Mouse (Mus musculus) thymus, adult 2 months (tissue): ENCODE measurements at regions not wholly inside any gene's neighbourhood (a gene's known extent, or its start where the extent isn't known, plus 50 kb on each side); places are given as distances from the start of the nearest gene placed in this dataset.

Source experiments
- DNase-seq: peaks from one replicate; pipeline ENCODE4 v3.0.0; 2021
- H3K27ac ChIP-seq: fragments of 200-500 bp; 2 replicates; pipeline ENCODE4 v1.5.1; 2012; ENCODE audit warnings: low read length, control low read depth; ENCODE audit not compliant: control insufficient read depth, insufficient read depth
- H3K27me3 ChIP-seq: fragments of 200-500 bp; 2 replicates; pipeline ENCODE4 v1.6.1; 2012; ENCODE audit warnings: mild to moderate bottlenecking, low read length, moderate library complexity, mixed read lengths; ENCODE audit not compliant: control insufficient read depth, insufficient read depth
- H3K36me3 ChIP-seq: fragments of 200-500 bp; 2 replicates; pipeline ENCODE4 v1.6.1; 2012; ENCODE audit warnings: mild to moderate bottlenecking, low read length, moderate library complexity; ENCODE audit not compliant: control insufficient read depth, insufficient read depth
- H3K4me1 ChIP-seq: fragments of 200-500 bp; replicated peaks from 2 replicates; pipeline ENCODE4 v1.6.1; 2012; ENCODE audit warnings: low read length; ENCODE audit not compliant: control insufficient read depth, insufficient read depth
- H3K4me3 ChIP-seq: fragments of 200-500 bp; 2 replicates; pipeline ENCODE4 v1.5.1; 2012; ENCODE audit warnings: mild to moderate bottlenecking, low read length, control low read depth, moderate library complexity; ENCODE audit not compliant: control insufficient read depth, insufficient read depth
- CTCF ChIP-seq: fragments of 200-500 bp; IDR thresholded peaks from 2 replicates; pipeline ENCODE4 v1.5.1; 2012; ENCODE audit warnings: mild to moderate bottlenecking, control low read depth, low read length, moderate library complexity, borderline replicate concordance; ENCODE audit not compliant: control insufficient read depth, poor library complexity, insufficient read depth; ENCODE audit errors: extremely low read depth
- POLR2A ChIP-seq: fragments of 200-500 bp; IDR thresholded peaks from 2 replicates; pipeline ENCODE4 v1.6.1; 2012; ENCODE audit warnings: mild to moderate bottlenecking, low read length, control low read depth, moderate library complexity; ENCODE audit not compliant: control insufficient read depth, poor library complexity, insufficient read depth; ENCODE audit errors: extremely low read depth
- WGBS: fragments of 180-500 bp; shearing (Covaris S2); methylation state at CpG from one replicate; pipeline ENCODE4 v1.1.7; 2018; 5-methylcytosine and 5-hydroxymethylcytosine counted together

DNA sequence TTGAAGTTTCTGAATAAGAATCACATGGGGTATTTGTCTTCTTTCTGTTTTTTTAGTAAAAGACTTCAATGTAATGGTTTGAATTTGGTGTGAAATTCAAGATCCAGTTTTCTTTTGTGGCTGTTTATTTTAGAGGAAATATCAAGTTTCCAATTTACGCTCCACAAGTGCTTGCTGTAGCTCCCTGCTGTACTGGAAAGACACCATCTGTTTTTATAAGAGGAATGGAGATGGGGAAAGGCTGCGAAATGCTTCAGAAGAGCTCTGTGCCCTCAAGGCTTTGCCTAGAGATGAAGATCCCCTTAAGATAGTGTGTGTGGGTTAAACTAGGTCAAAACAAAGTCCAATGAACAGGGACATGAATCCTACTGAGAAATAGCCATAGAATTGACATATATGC, 618.5 kb upstream of the Klf6 start:
- Histone ChIP-seq H3K4me3 (no peak overlapping the region), H3K27me3 (no peaks in the 10 kb centered on the region), H3K27ac (no peak overlapping the region), H3K4me1 (no peaks in the 10 kb centered on the region), H3K36me3 (no peaks in the 10 kb centered on the region)
- no peak for TF ChIP-seq CTCF
- TF ChIP-seq POLR2A: no peak
- DNase-seq: no peak
- WGBS: 88% methylated on average over 2 of the region's 2 CpGs

DNA sequence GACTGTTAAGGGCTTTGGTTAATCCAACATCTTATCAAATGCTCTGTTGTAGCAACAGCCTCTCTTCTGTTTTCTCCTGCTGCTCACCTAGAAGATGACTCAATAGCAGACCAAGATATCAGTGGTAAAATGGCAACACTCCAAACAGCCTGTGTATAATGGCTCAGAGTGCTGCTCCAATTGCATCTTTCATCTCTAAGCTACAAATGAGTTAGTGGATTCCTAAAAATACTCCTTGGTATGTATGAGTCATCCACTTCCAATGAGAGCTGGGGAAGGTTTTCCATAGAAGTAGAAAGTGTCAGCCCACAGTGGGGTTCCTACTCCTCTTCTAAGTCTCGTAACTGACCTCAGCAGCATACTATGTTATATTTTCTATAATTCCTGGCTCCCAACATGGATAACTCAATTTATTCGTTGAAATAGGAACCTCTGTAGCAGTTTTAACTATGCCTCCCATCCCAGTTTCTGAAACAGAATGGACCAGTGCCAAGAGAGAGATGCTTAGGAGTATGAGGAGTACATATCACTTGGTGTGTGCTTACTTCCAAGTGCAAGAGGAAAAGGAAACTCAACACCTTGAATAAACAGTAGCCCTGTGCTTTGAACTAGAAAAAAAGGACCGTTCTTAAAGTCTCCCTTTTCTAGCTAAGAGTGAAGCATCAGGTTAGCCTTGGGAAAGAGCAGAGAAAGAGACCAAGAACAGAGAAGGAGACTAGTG, 612.5 kb upstream of the Klf6 start:
- H3K27ac ChIP-seq: no peak overlapping the region
- TF ChIP-seq POLR2A: no peak
- TF ChIP-seq CTCF: no peak
- no peak for DNase-seq
- no peaks in the 10 kb centered on the region for H3K4me1 ChIP-seq
- no peak overlapping the region for H3K4me3 ChIP-seq
- 61% methylated on average over 3 of the region's 3 CpGs for whole genome bisulfite sequencing
- no peaks in the 10 kb centered on the region for H3K36me3 ChIP-seq
- no peaks in the 10 kb centered on the region for H3K27me3 ChIP-seq

- H3K4me1 ChIP-seq: no peaks in the 10 kb centered on the region
- TF ChIP-seq POLR2A: no peak
- TF ChIP-seq CTCF: no peak
- H3K27me3 ChIP-seq: no peaks in the 10 kb centered on the region
- WGBS: 59% methylated on average over 6 of the region's 6 CpGs
- H3K27ac ChIP-seq: no peak overlapping the region
- DNase-seq: no peak
- no peak overlapping the region for H3K4me3 ChIP-seq
- no peaks in the 10 kb centered on the region for H3K36me3 ChIP-seq
These were observed 603.2 kb upstream of the Klf6 start for GRCm38 (mm10) chr13:5257891-5258660.

DNA sequence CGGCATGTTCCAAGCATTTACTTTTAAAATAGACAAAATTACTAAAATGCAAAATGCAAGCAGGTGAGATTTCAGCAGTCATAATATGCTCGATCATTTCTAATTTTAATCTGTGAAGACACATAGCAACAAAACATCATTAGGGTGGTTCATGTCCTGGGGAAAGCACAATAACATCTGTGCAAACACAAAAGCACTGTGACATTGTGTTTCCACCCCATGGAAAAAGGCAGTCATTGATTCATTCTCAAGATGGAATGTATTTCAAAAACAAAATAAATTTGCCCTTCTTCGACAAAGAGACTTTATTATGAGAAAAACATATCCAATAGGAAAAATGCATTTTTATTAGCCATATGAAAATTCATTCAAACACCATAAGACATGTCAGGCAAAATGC, 601.5 kb upstream of the Klf6 start:
- no peaks in the 10 kb centered on the region for H3K4me1 ChIP-seq
- no peaks in the 10 kb centered on the region for H3K36me3 ChIP-seq
- H3K27me3 ChIP-seq: no peaks in the 10 kb centered on the region
- H3K4me3 ChIP-seq: no peak overlapping the region
- TF ChIP-seq CTCF (no peak), POLR2A (no peak)
- 94% methylated on average over 3 of the region's 3 CpGs for WGBS
- H3K27ac ChIP-seq: no peak overlapping the region
- DNase-seq: no peak

GRCm38 (mm10) chr13:5272506-5273192, 588.6 kb upstream of the Klf6 start:
- Histone ChIP-seq H3K27ac (no peak overlapping the region), H3K36me3 (no peaks in the 10 kb centered on the region), H3K27me3 (no peaks in the 10 kb centered on the region), H3K4me1 (no peaks in the 10 kb centered on the region), H3K4me3 (no peak overlapping the region)
- DNase-seq: no peak
- 89% methylated on average over 1 of the region's 1 CpGs for WGBS
- TF ChIP-seq CTCF (no peak), POLR2A (no peak)

- H3K36me3 ChIP-seq: no peaks in the 10 kb centered on the region
- H3K27me3 ChIP-seq: no peaks in the 10 kb centered on the region
- H3K4me3 ChIP-seq: no peak overlapping the region
- no peak for TF ChIP-seq CTCF
- TF ChIP-seq POLR2A: no peak
- WGBS: 88% methylated on average over 1 of the region's 1 CpGs
- DNase-seq: no peak
- no peak overlapping the region for H3K27ac ChIP-seq
- H3K4me1 ChIP-seq: no peaks in the 10 kb centered on the region
These were observed 584.7 kb upstream of the Klf6 start for GRCm38 (mm10) chr13:5276564-5276963.
